Mouse (Mus musculus): ENCODE results near the gene Mtus2. TPM values are rescaled to one million over a fixed set of nuclear protein-coding genes. Genes with fewer than 3 reads are reported as not detected.
A peak's percentile ranks its signal among the peaks of the same experiment; 100 is the strongest.

The Mtus2 gene
- total and polyA plus RNA-seq, 3 experiments: 0.08 TPM; not detected in 2

DNA sequence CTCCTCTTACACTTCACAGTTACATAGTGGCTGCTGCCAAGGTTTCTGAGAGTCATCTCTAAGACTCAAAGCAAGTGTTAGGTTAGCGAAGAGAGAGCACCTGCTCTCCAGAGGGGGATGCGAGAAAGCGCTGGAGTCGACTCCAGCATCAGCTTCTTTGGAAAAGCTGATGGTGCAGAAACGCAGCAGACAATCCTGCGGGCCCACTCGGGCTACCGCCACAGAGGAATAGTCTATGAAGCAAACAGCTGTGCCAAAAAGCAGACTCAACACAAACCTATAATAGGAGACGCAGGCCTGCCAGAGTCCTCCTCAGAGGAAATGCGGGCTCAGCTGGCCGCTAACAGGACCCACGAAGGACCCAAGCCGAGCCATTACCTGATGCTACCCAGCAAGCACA, 23.5 kb downstream of the Mtus2 start:
- no peaks in the 10 kb centered on the region for H3K9me3 ChIP-seq (replicated peaks; ENCODE audit: insufficient read depth, low read length)

DNA sequence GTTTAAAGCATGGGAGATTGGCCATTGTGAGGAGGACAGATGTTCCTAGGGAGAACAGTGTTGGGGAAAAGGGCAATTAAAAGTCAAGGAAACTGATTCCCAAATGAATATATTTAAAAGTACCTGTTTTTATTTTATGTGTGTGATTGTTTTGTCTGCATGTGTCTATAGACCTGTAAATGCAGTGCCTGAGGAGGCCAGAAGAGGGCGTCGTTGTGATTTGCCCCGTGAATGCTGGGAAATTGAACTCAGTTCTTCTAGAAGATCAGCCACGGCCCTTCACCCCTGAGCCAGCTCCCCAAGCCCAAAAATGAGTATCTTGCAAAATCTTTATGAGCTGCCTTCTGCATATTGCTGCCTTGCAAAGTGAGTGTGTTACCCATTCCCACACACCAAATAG, 33.2 kb downstream of the Mtus2 start:
- no peak overlapping the region for H3K9ac ChIP-seq (ENCODE audit: control insufficient read depth, low read depth, low read length, poor library complexity, severe bottlenecking)
- H3K36me3 ChIP-seq (ENCODE audit: control insufficient read depth in 1 of 2, insufficient read depth in 2 of 2, low read length in 2 of 2): no peaks in the 10 kb centered on the region
- no peaks in the 10 kb centered on the region for H3K79me2 ChIP-seq (ENCODE audit: control insufficient read depth, insufficient read depth, low read length, poor library complexity)
- no peaks in the 10 kb centered on the region for H3K9me3 ChIP-seq (replicated peaks; ENCODE audit: insufficient read depth, low read length)
- H3K27ac ChIP-seq (ENCODE audit: control insufficient read depth, low read depth, low read length): no peak overlapping the region
- DNase-seq (ENCODE audit: low read depth, low spot score): no peak
- H3K27me3 ChIP-seq (ENCODE audit: control insufficient read depth in 1 of 2, insufficient read depth in 2 of 2, low read length in 2 of 2): no peaks in the 10 kb centered on the region
- no peak overlapping the region for H3K4me3 ChIP-seq (ENCODE audit: control insufficient read depth in 1 of 2, insufficient read depth in 1 of 2, low read depth in 2 of 2, low read length in 2 of 2)
- no peaks in the 10 kb centered on the region for H3K4me1 ChIP-seq (ENCODE audit: control insufficient read depth in 1 of 2, insufficient read depth in 2 of 2, low read length in 2 of 2)
- TF ChIP-seq EP300 (IDR thresholded peaks at IDR 0.05; ENCODE audit: low read depth in 1 of 2, low read length in 2 of 2) (no peak), CTCF (IDR thresholded peaks at IDR 0.05 in 2 of 3, conservative IDR thresholded peaks at IDR 0.05 in 1 of 3; ENCODE audit: control insufficient read depth in 1 of 3, insufficient read depth in 1 of 3, low read depth in 2 of 3, low read length in 3 of 3, poor library complexity in 1 of 3, severe bottlenecking in 1 of 3) (peak in 2 of 3 experiments; percentile 7 to 11; a peak in 1 of 6 replicates)

More for the DNA sequence above, 23.5 kb downstream of the Mtus2 start:
- TF ChIP-seq MXI1 (IDR thresholded peaks at IDR 0.05; ENCODE audit: low read depth, low read length) (no peak), ELF1 (IDR thresholded peaks at IDR 0.05; ENCODE audit: low read depth, low read length) (no peak), HCFC1 (IDR thresholded peaks at IDR 0.05; ENCODE audit: low read depth, low read length) (no peak), ZC3H11A (IDR thresholded peaks at IDR 0.05; ENCODE audit: low read depth, low read length) (no peak), E2F4 (IDR thresholded peaks at IDR 0.05; ENCODE audit: borderline replicate concordance, low read depth, low read length) (no peak), CHD1 (IDR thresholded peaks at IDR 0.05; ENCODE audit: low read depth, low read length) (no peak), RCOR1 (IDR thresholded peaks at IDR 0.05; ENCODE audit: low read depth, low read length) (no peak), GATA1 (IDR thresholded peaks at IDR 0.05; ENCODE audit: low read depth, low read length) (no peak), POLR2AphosphoS5 (IDR thresholded peaks at IDR 0.05; ENCODE audit: borderline replicate concordance, low read depth, low read length) (no peak), JUND (IDR thresholded peaks at IDR 0.05; ENCODE audit: low read depth, low read length) (no peak), POLR2A (IDR thresholded peaks at IDR 0.05; ENCODE audit: control insufficient read depth in 1 of 2, insufficient read depth in 1 of 2, low read depth in 1 of 2, low read length in 2 of 2, poor library complexity in 1 of 2) (no peak), CTCF (IDR thresholded peaks at IDR 0.05 in 2 of 3, conservative IDR thresholded peaks at IDR 0.05 in 1 of 3; ENCODE audit: control insufficient read depth in 1 of 3, insufficient read depth in 1 of 3, low read depth in 2 of 3, low read length in 3 of 3, poor library complexity in 1 of 3, severe bottlenecking in 1 of 3) (no peak), RAD21 (IDR thresholded peaks at IDR 0.05; ENCODE audit: low read depth, low read length) (no peak), BHLHE40 (IDR thresholded peaks at IDR 0.05; ENCODE audit: borderline replicate concordance, low read depth, low read length) (no peak), TCF12 (IDR thresholded peaks at IDR 0.05; ENCODE audit: low read depth, low read length) (no peak), MAZ (IDR thresholded peaks at IDR 0.05; ENCODE audit: low read depth, low read length) (no peak), USF1 (IDR thresholded peaks at IDR 0.05; ENCODE audit: low read depth, low read length) (no peak), NRF1 (IDR thresholded peaks at IDR 0.05; ENCODE audit: insufficient read depth, low read depth, low read length, poor library complexity, severe bottlenecking) (no peak), UBTF (IDR thresholded peaks at IDR 0.05; ENCODE audit: borderline replicate concordance, insufficient read depth, low read depth, low read length) (no peak), MYC (IDR thresholded peaks at IDR 0.05; ENCODE audit: low read depth, low read length) (no peak)
- Histone ChIP-seq H3K9ac (ENCODE audit: control insufficient read depth, low read depth, low read length, poor library complexity, severe bottlenecking) (no peak overlapping the region), H3K4me1 (ENCODE audit: control insufficient read depth in 1 of 2, insufficient read depth in 2 of 2, low read length in 2 of 2) (no peaks in the 10 kb centered on the region), H3K36me3 (ENCODE audit: control insufficient read depth in 1 of 2, insufficient read depth in 2 of 2, low read length in 2 of 2) (no peaks in the 10 kb centered on the region), H3K27me3 (ENCODE audit: control insufficient read depth in 1 of 2, insufficient read depth in 2 of 2, low read length in 2 of 2) (no peaks in the 10 kb centered on the region), H3K79me2 (ENCODE audit: control insufficient read depth, insufficient read depth, low read length, poor library complexity) (no peaks in the 10 kb centered on the region), H3K4me3 (ENCODE audit: control insufficient read depth in 1 of 2, insufficient read depth in 1 of 2, low read depth in 2 of 2, low read length in 2 of 2) (no peak overlapping the region), H3K27ac (ENCODE audit: control insufficient read depth, low read depth, low read length) (no peak overlapping the region)
- DNase-seq (ENCODE audit: low read depth, low spot score): no peak
